Mouse (Mus musculus) adrenal gland, adult 2 months (tissue): ENCODE measurements around the gene 3110009E18Rik. TPM values are rescaled to one million over a fixed set of nuclear protein-coding genes. Genes with fewer than 3 reads are reported as not detected.

Experiments
- DNase-seq: peaks from one replicate; pipeline ENCODE4 v3.0.0; 2021
- polyA plus RNA-seq: library from polyadenylated mRNA; depleted of rRNA; stranded (reverse); fragments of >200 nt; gene quantifications from 2 replicates; pipeline ENCODE4 v1.2.3, GENCODE M21; 2012
- total RNA-seq, 2 experiments: library from RNA; stranded (reverse); gene quantifications; 2 replicates each; pipeline ENCODE4 v1.2.3; 2021

3110009E18Rik gene
- total and polyA plus RNA-seq, 3 experiments = 0.68 to 12.2 (median 11.7) TPM

DNA sequence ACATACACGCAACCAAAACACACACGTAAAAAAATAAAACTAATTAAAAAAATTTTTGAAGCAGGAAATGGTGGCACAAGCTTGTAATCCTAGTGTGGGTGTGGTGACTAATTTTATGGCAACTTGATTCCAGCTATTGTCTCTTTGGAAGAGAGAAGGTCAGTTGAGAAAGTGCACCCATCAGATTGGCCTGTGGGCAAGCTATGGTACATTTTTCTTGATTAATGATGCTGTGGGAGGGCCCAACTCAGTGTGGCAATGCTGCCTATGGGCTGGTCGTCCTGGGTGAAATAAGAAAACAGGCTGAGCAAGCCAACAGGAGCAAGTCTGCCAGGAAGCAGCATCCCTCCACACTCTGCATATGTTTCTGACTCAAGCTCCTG, 19.8 kb upstream of the 3110009E18Rik start:
- DNase-seq = no peak

DNA sequence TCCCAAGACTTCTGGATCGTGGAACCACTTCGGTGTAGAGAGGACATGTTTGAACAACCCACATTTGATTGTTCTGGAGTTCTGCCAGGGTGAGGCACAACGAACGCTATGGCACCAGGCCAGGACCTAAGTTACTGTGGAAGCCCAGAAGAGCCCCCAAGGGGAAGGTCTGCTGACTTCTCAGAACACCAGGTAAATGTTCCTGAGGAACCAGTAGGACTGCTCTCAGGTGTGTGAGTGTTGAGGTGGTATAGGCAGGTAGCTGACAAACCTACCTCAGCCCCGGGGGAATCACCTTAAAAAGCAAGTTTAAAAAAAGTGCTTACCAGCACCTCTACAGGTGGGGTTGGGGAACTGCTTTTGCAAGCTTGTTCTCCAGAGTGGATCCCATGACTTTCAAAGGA, 15.4 kb upstream of the 3110009E18Rik start:
- DNase-seq = no peak

DNA sequence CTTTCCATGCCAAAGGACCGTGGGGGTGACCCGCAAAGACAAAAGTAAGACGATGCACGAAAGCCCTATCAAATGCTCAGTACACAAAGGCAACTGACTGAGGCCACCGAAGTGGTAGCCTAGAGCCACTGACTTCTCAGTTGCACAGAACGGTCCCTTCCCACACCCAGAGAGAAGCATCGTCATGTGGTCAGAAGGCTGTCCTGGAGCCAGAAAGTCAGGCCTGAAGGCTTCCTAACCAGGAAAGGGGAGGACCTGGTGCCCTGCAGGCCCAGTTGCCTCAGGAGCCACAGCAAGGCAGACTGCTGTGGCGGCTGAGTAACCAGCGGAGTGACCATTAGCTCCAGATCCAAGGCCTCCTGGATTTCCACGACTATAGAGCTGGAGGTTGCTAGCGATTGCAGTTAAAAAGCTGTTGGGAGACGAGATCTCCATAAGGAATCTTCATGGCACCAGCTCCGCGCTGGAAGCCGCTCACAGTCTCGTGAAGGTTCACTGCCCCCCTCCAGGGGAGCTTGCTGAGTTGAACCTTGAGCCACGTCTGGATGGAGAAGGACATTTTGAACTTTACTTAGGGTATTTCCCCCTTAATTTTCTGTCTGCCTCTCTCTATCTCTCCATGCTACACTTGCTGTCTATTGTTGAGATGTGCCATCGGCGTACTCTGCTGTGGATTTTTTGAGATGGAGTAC, 11.1 kb upstream of the 3110009E18Rik start:
- no peak for DNase-seq

DNA sequence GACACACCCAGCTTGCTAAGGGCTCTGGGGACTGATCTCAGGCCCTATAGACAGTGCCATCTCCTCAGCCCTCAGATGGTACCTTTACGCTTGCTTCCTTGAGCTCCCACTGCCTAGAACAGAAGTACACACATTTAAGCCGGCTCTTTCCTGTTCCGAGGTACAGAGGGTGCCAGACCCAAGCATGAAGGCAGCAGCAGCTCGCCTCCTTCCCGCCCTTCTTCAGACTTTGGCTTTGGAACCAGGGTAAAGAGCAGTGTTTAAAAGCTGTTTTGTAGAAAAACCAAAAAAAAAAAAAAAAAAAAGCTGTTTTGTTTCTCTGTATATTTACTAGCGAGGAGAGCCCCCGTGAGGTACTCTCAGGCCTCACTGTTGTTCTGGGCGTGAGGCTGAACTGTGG, 9.2 kb upstream of the 3110009E18Rik start:
- no peak for DNase-seq

GRCm38 (mm10) chr1:120112251-120113187, 8.5 kb upstream of the 3110009E18Rik start:
- DNase-seq = peak; percentile 36

DNA sequence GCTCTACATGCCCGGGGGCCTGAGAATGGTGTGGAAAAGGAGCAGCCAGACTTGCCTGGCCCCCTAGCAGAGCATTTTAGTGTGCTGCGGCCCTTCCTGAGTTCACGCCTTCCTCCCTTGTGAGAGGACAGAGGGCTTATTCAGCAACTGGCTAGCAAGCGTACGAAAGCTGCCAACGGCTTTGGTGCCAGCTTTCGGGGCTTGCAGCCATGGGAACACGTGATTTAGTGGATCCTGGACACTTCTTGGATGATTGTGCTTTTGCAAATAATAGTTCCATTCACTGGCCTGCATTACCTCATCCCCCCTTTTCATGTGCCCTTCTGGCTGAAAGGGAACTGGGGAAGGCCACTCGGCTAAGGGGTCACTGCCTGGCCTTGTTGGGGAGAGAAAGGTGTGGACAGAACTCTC, 5.3 kb upstream of the 3110009E18Rik start:
- DNase-seq = peak; percentile 84

DNA sequence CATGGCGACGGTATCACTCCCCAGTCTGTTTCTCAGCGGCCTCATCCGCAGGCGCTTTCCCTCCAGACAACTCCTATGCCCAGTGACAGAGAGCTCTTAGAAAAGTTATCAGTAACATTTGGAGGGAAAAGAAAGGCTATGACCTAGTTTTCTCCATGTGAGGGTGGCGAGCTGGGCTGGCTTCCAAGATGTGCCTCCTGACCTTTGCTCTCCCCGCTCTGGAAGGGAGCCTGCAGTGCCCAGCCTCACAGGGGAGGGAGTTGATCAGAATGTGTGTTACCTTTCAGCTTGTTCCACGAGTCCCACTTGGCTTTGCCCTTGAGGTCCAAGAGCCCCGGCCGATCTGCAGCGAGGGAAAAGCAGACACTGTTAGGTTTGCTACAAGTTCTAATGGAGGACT, 4.9 kb upstream of the 3110009E18Rik start:
- DNase-seq = peak; percentile 86

- no peak for DNase-seq
Observed at GRCm38 (mm10) chr1:120118854-120119253, 2.1 kb upstream of the 3110009E18Rik start.

DNA sequence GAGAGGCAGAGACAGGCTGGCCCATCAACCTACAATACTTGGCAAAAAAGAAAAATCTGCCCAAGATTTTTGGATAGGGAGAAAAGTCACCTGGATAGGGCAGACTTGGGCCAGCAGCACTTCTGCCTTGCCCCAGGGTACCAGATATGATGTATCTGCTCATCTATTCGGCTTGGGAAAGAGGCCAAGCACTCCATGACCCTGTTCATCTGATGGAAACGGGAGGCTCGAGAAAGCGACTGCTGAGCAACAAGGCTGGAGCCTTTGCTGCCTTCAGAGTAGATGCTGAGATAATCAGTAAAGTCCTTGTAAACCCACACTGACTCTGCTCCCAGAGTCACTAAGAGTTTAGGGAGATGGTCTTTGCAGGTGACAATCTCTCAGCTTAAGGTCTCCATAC, 1.6 kb upstream of the 3110009E18Rik start:
- DNase-seq = no peak

GRCm38 (mm10) chr1:120120141-120120968, 632 bp upstream of the 3110009E18Rik start:
- DNase-seq = peak; percentile 88

GRCm38 (mm10) chr1:120121930-120122530, 1.0 kb downstream of the 3110009E18Rik start:
- DNase-seq = no peak

- DNase-seq = no peak
Observed at GRCm38 (mm10) chr1:120122634-120123383, 1.8 kb downstream of the 3110009E18Rik start.

GRCm38 (mm10) chr1:120124839-120125238, 3.9 kb downstream of the 3110009E18Rik start:
- peak; percentile 81 for DNase-seq

- no peak for DNase-seq
Observed at GRCm38 (mm10) chr1:120125471-120125870, 4.5 kb downstream of the 3110009E18Rik start.

- DNase-seq = no peak
Observed at GRCm38 (mm10) chr1:120126318-120126717, 5.3 kb downstream of the 3110009E18Rik start.

- peak; percentile 57 for DNase-seq
Observed at GRCm38 (mm10) chr1:120132376-120132775, 11.4 kb downstream of the 3110009E18Rik start.

DNA sequence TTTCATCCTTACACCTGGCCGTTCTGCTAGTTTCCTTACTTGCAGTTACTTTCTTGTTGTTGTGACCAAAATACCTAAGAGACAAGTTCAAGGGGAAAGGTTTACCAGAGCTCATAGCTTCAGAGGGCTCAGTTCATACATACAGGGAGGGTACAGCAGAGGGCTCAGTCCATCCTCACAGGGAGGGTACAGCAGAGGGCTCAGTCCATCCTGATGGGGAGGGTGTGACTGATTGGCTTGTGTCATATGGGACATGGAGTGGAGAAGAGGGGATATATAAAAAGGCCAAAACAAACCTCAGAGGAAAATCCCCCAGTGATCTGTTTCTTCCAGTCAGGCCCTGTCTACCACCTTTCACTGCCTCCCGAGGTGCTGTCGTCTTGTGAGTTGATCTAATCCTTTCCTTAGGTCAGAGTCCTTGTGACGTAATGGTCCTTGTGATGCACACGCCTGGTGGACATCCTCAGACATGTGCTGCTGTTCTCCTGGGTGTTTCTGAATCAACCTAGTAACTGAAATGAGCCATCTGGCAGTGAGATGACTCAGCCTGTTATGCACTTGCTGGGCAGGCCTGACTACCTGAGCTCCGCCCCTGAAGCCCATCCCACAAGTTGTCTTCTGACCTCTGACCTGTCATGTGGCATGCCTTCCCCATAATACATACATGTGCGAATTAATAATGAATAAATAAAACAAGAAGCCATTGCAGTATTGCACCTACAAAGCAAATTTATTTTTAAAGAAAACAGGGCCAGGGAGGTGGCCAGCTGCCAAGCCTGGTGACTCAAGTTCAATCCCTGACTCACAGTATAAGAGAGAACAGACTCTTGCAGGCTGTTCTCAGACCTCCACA, 15.2 kb downstream of the 3110009E18Rik start:
- peak; percentile 84 for DNase-seq

GRCm38 (mm10) chr1:120138923-120139540, 18.0 kb downstream of the 3110009E18Rik start:
- DNase-seq = no peak

DNA sequence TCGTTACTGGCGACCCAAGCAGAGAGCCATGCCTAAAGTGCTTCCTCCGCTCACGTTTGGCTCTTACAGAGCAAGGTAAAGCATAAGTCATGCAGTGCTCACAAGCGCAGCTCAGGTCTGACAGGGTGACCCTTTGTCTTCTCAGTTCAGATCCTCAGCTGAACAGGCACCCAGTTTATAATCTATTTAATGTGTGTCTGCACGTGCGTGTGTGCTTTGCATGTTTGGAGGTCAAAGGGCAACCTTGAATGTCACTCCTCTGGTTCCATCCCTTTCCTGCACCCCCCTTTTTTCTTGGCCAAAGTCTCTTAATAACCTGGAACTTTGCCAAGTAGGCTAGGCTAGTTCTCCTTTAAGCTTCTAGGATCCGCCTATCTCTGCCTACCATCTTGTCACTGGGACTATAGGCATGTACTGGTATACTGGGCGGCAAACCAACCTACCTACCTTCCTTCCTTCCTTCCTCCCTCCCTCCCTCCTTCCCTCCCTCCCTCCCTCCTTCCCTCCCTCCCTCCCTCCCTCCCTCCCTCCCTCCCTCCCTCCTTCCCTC, 19.2 kb downstream of the 3110009E18Rik start:
- no peak for DNase-seq
